Mouse (Mus musculus) megakaryocyte-erythroid progenitor cell, adult 5-6 weeks (primary cell): ENCODE measurements around the gene Erp29. TPM values are rescaled to one million over a fixed set of nuclear protein-coding genes. Genes with fewer than 3 reads are reported as not detected.

ENCODE experiments used
- ATAC-seq: replicated peaks from 2 replicates; pipeline ENCODE4 v1.8.0; 2016; ENCODE audit warnings: mild to moderate bottlenecking, inconsistent platforms; ENCODE audit not compliant: severe bottlenecking, poor library complexity, low FRiP score, low TSS enrichment
- total RNA-seq, 2 experiments: library from RNA; stranded (forward) in 1 of 2; stranded (reverse) in 1 of 2; fragments of 200-1000, 215-1000 nt in 1 of 2; fragments of >200 nt in 1 of 2; fragmentation: Nextera tagmentation in 1 of 2; gene quantifications; 2 replicates each; pipeline ENCODE4 v1.2.3; 2014 to 2017

The Erp29 gene
- total RNA-seq (2014; fragmentation: Nextera tagmentation) (191 and 257 TPM in 2 replicates), total RNA-seq (2017) (422 and 491 TPM in 2 replicates)

DNA sequence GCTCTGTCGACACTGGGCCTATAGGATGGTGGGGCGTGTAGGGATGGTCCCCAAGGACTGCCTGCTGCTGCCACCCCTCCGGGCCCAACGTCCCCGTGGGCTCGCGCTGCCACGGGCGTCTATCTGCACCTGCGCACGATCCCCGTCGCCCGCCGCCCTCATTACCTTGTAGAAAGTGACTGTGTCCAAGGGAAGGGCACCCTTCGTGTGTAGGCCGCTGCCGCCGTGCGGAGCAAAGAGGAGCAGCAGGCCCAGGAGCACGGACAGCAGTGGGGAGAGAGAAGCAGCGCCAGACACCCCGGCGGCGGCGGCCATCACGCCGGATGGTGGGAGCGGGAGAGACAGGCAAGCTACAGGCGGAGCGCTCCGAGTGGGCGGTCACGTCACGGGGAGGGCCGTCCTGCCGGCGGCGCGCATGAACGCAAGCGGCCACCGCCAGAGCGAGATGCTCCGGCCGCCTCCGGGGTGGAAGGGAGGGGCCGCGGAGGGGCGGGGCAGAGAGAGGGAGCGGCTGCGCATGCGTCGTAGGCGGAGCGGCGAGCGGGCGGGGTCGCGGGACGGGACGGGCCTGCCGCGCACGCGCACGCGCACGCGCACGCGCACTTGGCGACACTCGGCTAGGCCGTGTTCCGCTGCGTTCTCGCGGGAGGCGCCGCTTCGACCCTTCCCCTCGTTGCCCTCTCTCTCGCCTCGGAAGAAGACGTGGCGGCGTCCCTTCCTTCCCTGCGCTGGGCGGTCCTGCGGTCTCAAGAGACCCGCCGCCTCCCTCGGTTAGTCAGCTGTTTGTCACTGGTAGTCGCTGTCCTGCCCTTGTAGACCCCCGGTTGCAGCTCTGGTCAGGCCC is at the start of gene Erp29:
Gene Erp29, minus strand, starts transcription at position 481 of the 844 bp plus-strand sequence.
- ATAC-seq: peak; percentile 78

GRCm38 (mm10) chr5:121501424-121501996 is 49.2 kb upstream of the Erp29 start:
- peak; percentile 72 for ATAC-seq

DNA sequence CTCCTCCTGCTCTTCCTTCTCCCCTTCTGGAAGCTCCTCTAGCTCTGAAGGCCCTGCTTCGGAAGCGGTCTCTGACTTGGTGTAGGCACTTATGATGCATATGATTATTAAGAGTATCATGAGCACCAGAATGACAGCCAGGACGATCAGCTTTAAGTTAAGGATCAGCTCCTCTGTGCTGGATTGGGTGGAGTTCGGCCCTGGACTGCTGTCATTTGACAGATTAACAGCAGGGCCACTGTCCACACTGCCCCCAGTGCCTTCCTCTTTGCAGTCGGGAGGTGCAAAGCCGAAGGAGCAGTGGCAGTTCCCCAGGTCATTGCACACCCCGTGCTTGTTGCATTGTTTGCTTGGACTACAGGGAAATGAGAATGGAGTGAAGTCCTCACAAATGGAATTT is 48.4 kb upstream of the Erp29 start:
- peak; percentile 64 for ATAC-seq

DNA sequence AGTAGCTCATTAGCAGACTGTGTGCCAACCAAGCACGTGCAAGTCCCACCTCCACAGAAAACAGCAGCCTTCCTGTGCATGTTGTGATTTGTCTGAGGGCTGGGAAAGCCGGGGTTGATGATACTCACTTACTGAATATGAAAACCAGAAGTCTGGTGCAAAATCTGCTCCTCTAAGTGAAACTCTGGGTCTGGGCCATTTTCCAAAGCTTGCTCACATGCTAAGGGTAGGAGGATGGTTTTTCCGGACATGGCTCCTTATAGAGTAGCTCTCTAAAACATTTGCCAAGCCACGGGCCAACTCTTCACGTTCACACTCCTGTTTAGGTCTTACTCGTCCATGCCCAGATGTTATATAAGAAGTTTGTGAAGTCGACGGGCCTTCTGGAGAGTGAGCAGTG is 41.0 kb upstream of the Erp29 start:
- no peak for ATAC-seq

DNA sequence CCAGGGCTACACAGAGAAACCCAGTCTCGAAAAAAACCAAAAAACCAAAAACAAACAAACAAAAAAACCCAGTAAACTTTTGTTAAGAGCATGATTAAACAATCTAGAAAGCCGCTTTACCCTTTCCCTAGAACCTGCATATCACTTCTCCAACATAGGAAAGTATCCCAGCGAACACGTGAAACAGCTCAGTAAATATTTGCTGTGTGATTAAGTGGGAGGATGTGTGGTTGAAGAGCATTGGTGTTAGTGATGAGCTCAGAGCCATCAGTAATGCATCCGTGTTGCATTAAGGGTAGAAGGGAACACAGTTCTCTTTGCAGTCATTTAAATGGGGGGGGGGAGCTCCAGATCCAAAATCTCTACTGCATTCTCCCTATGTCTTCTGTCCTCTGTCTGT is 32.5 kb upstream of the Erp29 start:
- ATAC-seq: no peak

- ATAC-seq: peak; percentile 38; the same call in 1 of the 2 replicates
These were observed 25.4 kb upstream of the Erp29 start for GRCm38 (mm10) chr5:121477680-121478079.

- ATAC-seq: peak; percentile 85
These were observed 23.7 kb upstream of the Erp29 start for GRCm38 (mm10) chr5:121476040-121476439.

GRCm38 (mm10) chr5:121474610-121475009 is 22.3 kb upstream of the Erp29 start:
- no peak for ATAC-seq

- ATAC-seq: no peak
These were observed 20.1 kb upstream of the Erp29 start for GRCm38 (mm10) chr5:121472411-121472810.

DNA sequence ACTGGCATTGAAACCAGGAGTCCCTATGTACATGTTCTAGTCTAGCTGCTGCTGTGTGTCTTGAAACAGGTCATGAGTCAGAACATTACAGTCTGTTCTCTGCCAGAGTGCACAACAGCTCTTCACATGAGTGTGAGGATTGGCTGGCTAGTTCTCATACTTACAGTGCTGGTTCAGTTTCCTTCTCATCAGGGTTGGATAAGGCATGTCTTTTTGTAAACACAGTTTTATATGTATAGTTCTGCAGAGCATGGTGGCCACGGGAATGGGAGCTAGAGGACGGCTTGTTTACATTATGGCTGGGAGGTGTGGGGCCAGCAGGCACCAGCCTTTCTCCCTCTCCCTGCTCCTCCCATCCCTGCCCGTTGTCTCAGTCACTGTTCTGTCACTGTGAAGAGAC is 17.3 kb upstream of the Erp29 start:
- ATAC-seq: no peak

DNA sequence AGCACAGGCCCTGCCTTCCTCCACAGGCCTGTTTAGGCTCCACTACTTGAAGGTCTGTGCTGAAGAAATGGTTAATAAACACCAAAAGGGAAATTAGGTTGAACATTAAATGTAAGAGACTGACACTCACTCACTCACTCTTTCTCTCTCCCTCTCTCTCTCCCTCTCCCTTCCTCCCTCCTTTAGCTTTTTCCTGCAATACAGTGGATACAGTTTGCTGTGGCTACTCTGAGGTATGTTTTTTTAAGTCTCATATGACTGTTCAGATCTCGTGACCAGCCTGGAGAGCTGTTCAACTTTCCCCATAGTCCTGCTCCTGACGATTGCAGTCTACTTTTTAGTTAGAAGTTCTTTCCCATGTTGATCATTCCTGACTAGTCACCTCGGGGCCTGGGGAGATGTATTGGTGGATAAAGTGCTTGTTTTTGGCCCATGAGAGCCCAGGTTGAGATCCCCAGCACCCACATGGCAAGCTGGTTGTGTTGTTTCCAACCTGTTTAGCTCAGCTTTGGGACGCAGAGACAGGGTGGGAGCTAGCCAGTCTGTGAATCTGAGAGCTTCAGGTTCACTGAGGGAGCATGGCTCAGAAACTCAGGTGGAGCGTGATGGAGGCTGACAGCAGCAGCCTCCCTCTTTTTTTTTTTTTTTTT is 11.4 kb upstream of the Erp29 start:
- ATAC-seq: no peak

GRCm38 (mm10) chr5:121462967-121463366 is 10.7 kb upstream of the Erp29 start:
- no peak for ATAC-seq

GRCm38 (mm10) chr5:121462171-121462502 is 9.8 kb upstream of the Erp29 start:
- peak; percentile 51 for ATAC-seq

DNA sequence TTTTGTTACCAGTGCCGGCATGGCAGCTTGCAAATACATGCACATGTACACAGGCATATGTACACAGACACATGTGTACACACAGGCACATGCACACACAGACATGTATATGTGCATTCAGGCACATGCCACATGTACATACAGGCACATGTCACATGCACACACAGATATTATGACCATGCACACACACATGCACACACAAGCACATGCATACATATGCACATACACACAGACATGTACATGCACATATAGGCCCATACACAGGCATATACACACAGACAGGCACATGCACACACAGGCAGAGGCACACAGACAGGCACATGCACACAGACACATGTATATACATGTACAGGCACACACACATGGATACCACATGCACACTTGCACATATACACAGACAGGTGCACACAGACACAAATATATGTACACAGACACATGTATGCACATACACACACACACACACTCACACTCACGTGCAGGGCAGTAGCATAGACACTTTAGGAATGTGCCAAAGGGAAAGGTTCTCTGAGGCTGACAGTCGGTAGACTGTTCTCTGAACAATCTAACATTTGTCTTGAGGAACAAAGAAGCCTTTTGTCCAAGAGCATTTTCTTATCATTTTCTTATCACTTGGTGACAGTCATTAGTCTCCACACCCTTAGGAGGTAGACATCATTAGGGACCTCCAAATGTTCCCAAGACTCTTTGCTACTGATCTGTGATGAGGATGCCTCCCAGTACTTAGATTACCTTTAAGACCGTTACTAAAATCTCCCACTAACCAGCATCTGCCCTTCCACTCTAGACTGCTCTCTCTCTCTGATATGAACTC is 9.2 kb upstream of the Erp29 start:
- ATAC-seq: peak; percentile 60

DNA sequence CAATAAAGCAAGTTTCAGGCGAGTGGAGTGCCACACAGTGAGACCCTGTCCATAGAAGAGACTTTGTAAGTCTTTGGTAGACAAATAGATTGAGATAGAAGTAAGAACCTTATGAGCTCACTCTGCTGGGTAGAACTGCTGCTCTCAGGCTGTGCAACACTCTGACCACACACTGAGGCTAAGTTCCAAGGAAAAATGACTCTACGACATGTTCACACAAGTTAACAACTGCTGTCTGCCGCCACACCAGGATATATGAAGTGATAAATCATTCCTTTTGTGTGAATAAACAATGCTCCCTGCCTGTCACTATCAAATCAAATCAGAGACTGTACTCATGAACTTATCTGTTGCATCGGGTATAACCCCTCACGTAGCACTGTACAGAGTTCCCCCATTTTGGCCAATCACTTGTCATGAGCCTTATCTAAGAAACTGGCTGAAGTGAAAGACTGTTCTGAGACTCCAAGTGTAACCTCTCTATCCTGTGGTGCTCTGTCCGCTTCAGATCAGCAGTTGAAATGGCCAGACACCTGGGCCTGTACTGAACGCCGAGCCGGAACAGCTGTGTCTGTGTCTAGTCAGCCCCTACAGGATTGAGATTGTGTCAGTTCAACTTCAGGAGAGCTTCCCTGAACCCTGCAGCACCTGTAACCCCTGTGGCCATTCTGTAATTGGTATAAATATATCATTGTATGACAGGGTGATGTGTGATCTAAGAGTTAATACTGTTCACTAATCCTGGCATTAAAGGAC is 3.4 kb upstream of the Erp29 start:
- no peak for ATAC-seq

DNA sequence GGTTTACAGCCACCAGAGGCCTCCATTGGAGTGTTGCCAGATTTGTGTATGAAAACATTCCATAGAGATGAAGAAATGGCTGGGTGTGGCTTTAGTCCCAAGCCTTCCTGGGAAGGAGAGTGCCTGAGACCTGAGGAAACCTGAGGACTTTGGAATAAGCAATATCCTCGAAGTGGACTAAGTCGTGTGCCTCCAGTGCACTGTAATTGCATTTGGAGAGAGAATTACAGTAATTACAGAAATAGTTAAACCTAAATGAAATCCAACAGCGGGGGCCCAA is 2.1 kb upstream of the Erp29 start:
- ATAC-seq: no peak

GRCm38 (mm10) chr5:121453743-121454502 is 1.6 kb upstream of the Erp29 start:
- no peak for ATAC-seq

DNA sequence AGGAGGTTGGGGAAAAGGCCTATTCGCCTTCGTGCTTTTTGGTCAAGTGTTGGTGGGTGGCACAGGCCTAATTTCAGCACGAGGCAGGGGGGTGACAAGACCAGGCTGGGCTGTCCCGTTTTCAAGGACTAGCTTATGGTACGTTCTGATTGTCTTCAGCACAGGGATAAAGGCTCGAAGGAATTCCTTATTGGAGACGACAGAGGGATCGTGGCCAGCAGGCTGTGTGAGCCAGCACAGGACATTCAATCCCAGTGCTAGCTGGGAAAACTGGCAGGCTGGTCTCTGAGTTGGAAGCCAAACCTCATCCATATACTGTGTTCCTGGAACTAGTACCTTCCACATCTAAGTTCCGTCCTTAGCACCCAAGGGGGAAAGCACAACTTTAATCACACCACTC is 600 bp upstream of the Erp29 start:
- ATAC-seq: no peak

GRCm38 (mm10) chr5:121451644-121452025 is 671 bp downstream of the Erp29 start, which contains the start of gene Tmem116:
Gene Tmem116, plus strand, starts transcription at chr5:121451893.
- ATAC-seq: 0 out of 2 replicates have a peak, but pooled peaks have one; percentile 17
